ENCODE assay signal across 14 mouse cellular contexts in the genomic region with DNA sequence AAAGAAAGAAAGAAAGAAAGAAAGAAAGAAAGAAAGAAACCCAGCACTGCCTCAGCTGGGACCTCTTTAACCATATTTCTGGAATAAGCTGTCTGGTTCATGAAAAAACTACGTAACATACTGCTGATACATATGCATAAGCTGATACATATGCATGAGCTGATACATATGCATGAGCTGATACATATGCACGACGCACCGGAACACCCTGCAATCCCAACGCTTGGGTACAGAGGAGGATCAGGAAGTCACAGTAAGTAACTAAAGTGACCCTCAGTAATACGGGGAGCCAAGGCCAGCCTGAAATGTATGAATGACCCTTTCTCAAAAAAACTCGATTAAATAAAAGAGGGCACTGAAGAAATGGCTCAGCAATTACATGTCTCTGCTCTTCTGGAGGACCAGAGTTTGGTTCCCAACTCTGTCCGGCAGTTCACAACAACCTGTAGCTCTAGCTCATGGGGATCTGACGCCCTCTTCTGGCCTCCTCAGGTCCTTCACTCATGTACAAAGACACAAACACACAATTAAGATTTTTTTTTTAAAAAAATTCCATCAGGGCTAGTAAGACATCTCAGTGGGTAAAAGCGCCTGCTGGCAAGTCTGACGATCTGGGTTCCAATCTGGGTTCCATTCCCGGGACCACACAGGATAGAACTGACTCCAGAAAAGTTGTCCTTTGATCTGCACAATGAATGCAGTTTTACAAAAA. TPM values are rescaled to one million over a fixed set of nuclear protein-coding genes. Genes with fewer than 3 reads are reported as not detected.
DNase-seq lines count a peak whose midpoint lies in the region; ATAC-seq and TF ChIP-seq lines count a peak whose summit lies in the region.
"Had no signal": no experiment of that assay in that cellular context is flagged by ENCODE, and none has a peak within 500 bp of the region (broad histone marks: within the 10 kb centered on the region; RNA-seq: fewer than 3 reads in every experiment).

No protein-coding gene starts in this region.

- peaks cover 5 to 9% of the 10 kb centered on the region in 2 experiments; a peak in 3 of 4 replicates for H3K4me1 ChIP-seq in liver, embryonic 14.5 days (replicated peaks; ENCODE audit: control insufficient read depth in 2 of 2, insufficient read depth in 2 of 2, low read length in 1 of 2)
- peaks cover 25% of the 10 kb centered on the region for H3K4me1 ChIP-seq in liver, embryonic 12.5 days
- H3K4me1 ChIP-seq in forebrain, embryonic 12.5 days = peaks cover 9% of the 10 kb centered on the region; the same call in 1 of the 2 replicates
- H3K4me1 ChIP-seq in midbrain, postnatal 0 days (ENCODE audit: insufficient read depth, low read length) = no peaks in the 10 kb centered on the region

- intact Hi-C loops in gastrocnemius, postnatal 36 days (cut with DNase I) = no loop called here

- WGBS in liver, embryonic 14.5 days (ENCODE audit: insufficient replicate concordance) = 81% methylated on average over 12 of the region's 12 CpGs
- WGBS in liver, embryonic 12.5 days (ENCODE audit: insufficient replicate concordance) = 79% methylated on average over 12 of the region's 12 CpGs
- 66% methylated on average over 12 of the region's 12 CpGs for WGBS in forebrain, embryonic 12.5 days
- 53% methylated on average over 12 of the region's 12 CpGs for WGBS in midbrain, postnatal 0 days

- no peak for TF ChIP-seq EP300 in liver, embryonic 14.5 days (IDR thresholded peaks at IDR 0.05; ENCODE audit: low read depth)

- ATAC-seq in CD4-positive, CD25-positive, alpha-beta regulatory T cell, adult 4 months = no peak
- ATAC-seq in liver, embryonic 14.5 days (ENCODE audit: insufficient read depth) = no peak
- no peak for ATAC-seq in liver, embryonic 12.5 days
- no peak; the same call in 1 of the 2 replicates for ATAC-seq in forebrain, embryonic 12.5 days (ENCODE audit: low FRiP score)
- no peak for ATAC-seq in midbrain, postnatal 0 days (ENCODE audit: low FRiP score)

- H3K27me3 ChIP-seq in liver, embryonic 14.5 days (ENCODE audit: control insufficient read depth, insufficient read depth, low read length) = no peaks in the 10 kb centered on the region
- H3K27me3 ChIP-seq in liver, embryonic 12.5 days (replicated peaks) = no peaks in the 10 kb centered on the region
- no peaks in the 10 kb centered on the region for H3K27me3 ChIP-seq in forebrain, embryonic 12.5 days
- no peaks in the 10 kb centered on the region for H3K27me3 ChIP-seq in midbrain, postnatal 0 days (ENCODE audit: insufficient read depth, low read length)
- H3K27me3 ChIP-seq: heart, embryonic 12.5 days had no signal

- H3K9me3 ChIP-seq in liver, embryonic 14.5 days (ENCODE audit: control insufficient read depth, low read length) = no peaks in the 10 kb centered on the region
- H3K9me3 ChIP-seq in liver, embryonic 12.5 days (replicated peaks) = no peaks in the 10 kb centered on the region
- H3K9me3 ChIP-seq in forebrain, embryonic 12.5 days = no peaks in the 10 kb centered on the region
- no peaks in the 10 kb centered on the region for H3K9me3 ChIP-seq in midbrain, postnatal 0 days (ENCODE audit: low read length)
- H3K9me3 ChIP-seq: heart, embryonic 12.5 days had no signal

- DNase-seq in CD4-positive, CD25-positive, alpha-beta regulatory T cell, adult 2 months (ENCODE audit: low read depth, low spot score) = peak; percentile 19
- no peak for DNase-seq in liver, embryonic 14.5 days (ENCODE audit: low read depth in 3 of 3, low spot score in 3 of 3)
- no peak for DNase-seq in midbrain, postnatal 0 days (ENCODE audit: low spot score)
- no peak for DNase-seq in yolk sac, embryonic 10.5 days (ENCODE audit: low spot score)
- DNase-seq in gastrocnemius, postnatal 36 days = no peak
- DNase-seq: cerebellum, adult 11 months; kidney, adult 8-10 months; lung, postnatal 10 days; thymus, postnatal 25 days had no signal

- peak; percentile 34; the same call in 1 of the 2 replicates for TF ChIP-seq CTCF in liver, embryonic 14.5 days (IDR thresholded peaks at IDR 0.05; ENCODE audit: low read depth)
- peak; percentile 44 for TF ChIP-seq CTCF in midbrain, postnatal 0 days (IDR thresholded peaks at IDR 0.05)

- no peak overlapping the region for H3K9ac ChIP-seq in liver, embryonic 14.5 days (replicated peaks)
- no peak overlapping the region for H3K9ac ChIP-seq in liver, embryonic 12.5 days
- no peak overlapping the region for H3K9ac ChIP-seq in forebrain, embryonic 12.5 days
- H3K9ac ChIP-seq in midbrain, postnatal 0 days (replicated peaks; ENCODE audit: low read length, poor library complexity, severe bottlenecking) = no peak overlapping the region
- H3K9ac ChIP-seq: heart, embryonic 12.5 days had no signal

- peaks cover 1% of the 10 kb centered on the region; the same call in 1 of the 2 replicates for H3K36me3 ChIP-seq in liver, embryonic 14.5 days (replicated peaks; ENCODE audit: control insufficient read depth, insufficient read depth, low read depth)
- H3K36me3 ChIP-seq in liver, embryonic 12.5 days = peaks cover 10% of the 10 kb centered on the region
- H3K36me3 ChIP-seq in forebrain, embryonic 12.5 days (replicated peaks) = peaks cover 5% of the 10 kb centered on the region
- H3K36me3 ChIP-seq in midbrain, postnatal 0 days (ENCODE audit: insufficient read depth, low read length) = 0 out of 2 replicates have a peak, but pooled peaks cover 3% of the 10 kb centered on the region

- peak overlapping the region; percentile 75; the same call in 1 of the 2 replicates for H3K4me2 ChIP-seq in liver, embryonic 14.5 days (ENCODE audit: low read depth)
- no peak overlapping the region for H3K4me2 ChIP-seq in liver, embryonic 12.5 days
- H3K4me2 ChIP-seq in forebrain, embryonic 12.5 days = peak overlapping the region; percentile 19; the same call in 1 of the 2 replicates
- H3K4me2 ChIP-seq in midbrain, postnatal 0 days (ENCODE audit: low read depth, low read length, poor library complexity, severe bottlenecking) = no peak overlapping the region

- no peak overlapping the region for H3K27ac ChIP-seq in liver, embryonic 14.5 days
- H3K27ac ChIP-seq in liver, embryonic 12.5 days = no peak overlapping the region
- H3K27ac ChIP-seq in forebrain, embryonic 12.5 days = 0 out of 2 replicates have a peak overlapping the region, but pooled peaks have one; percentile 10
- H3K27ac ChIP-seq in midbrain, postnatal 0 days (ENCODE audit: low read depth, low read length) = no peak overlapping the region
- H3K27ac ChIP-seq: left cerebral cortex, adult 2 months had no signal

- H3K4me3 ChIP-seq in liver, embryonic 14.5 days (ENCODE audit: insufficient read depth in 1 of 2, low read depth in 2 of 2, low read length in 2 of 2) = no peak overlapping the region
- no peak overlapping the region for H3K4me3 ChIP-seq in liver, embryonic 12.5 days
- H3K4me3 ChIP-seq in forebrain, embryonic 12.5 days (replicated peaks) = no peak overlapping the region
- no peak overlapping the region for H3K4me3 ChIP-seq in midbrain, postnatal 0 days (ENCODE audit: low read depth, low read length)
- H3K4me3 ChIP-seq: left cerebral cortex, adult 2 months had no signal

RNA-seq across cellular contexts. Expression of a gene that starts 1.4 kb away (rescaled TPM):
- polyA plus RNA-seq in CD4-positive, CD25-positive, alpha-beta regulatory T cell, adult 4 months (2017; shearing (Covaris generic)) = under 1 TPM; 0.42 to 0.97 TPM
- polyA plus RNA-seq in liver, embryonic 14.5 days (2012; rRNA removed) = 1.5 and 2.2 TPM in 2 replicates
- polyA plus RNA-seq in liver, embryonic 14.5 days (2014; fragmentation: Nextera tagmentation; extraction: Ambion mirVana) = 1.2 and 3.2 TPM in 2 replicates
- 5.1 and 5.6 TPM in 2 replicates for polyA plus RNA-seq in liver, embryonic 12.5 days (2016; fragmentation: Nextera tagmentation; extraction: Ambion mirVana)
- polyA plus RNA-seq in forebrain, embryonic 12.5 days (2016; fragmentation: Nextera tagmentation; extraction: Ambion mirVana) = 27.6 and 30.7 TPM in 2 replicates
- 34.4 and 59.9 TPM in 2 replicates for total RNA-seq in midbrain, postnatal 0 days (2014; rRNA removed)
- 11.3 and 11.6 TPM in 2 replicates for polyA plus RNA-seq in midbrain, postnatal 0 days (2015; fragmentation: Nextera tagmentation; extraction: Ambion mirVana)
- 1,000 to 10,000 TPM; 1,182 to 1,390 TPM for total RNA-seq in gastrocnemius, postnatal 36 days (2021)

RNA-seq across cellular contexts. Expression of a gene that starts 19.4 kb away (rescaled TPM):
- 1 to 10 TPM; 6.5 to 7.3 TPM for polyA plus RNA-seq in CD4-positive, CD25-positive, alpha-beta regulatory T cell, adult 4 months (2017; shearing (Covaris generic))
- 5.4 and 6.9 TPM in 2 replicates for polyA plus RNA-seq in liver, embryonic 14.5 days (2012; rRNA removed)
- polyA plus RNA-seq in liver, embryonic 14.5 days (2014; fragmentation: Nextera tagmentation; extraction: Ambion mirVana) = 4.6 and 4.8 TPM in 2 replicates
- 13.3 and 14.3 TPM in 2 replicates for polyA plus RNA-seq in liver, embryonic 12.5 days (2016; fragmentation: Nextera tagmentation; extraction: Ambion mirVana)
- polyA plus RNA-seq in forebrain, embryonic 12.5 days (2016; fragmentation: Nextera tagmentation; extraction: Ambion mirVana) = 20.9 and 22.6 TPM in 2 replicates
- total RNA-seq in midbrain, postnatal 0 days (2014; rRNA removed) = 6.7 and 6.8 TPM in 2 replicates
- 5.2 and 5.9 TPM in 2 replicates for polyA plus RNA-seq in midbrain, postnatal 0 days (2015; fragmentation: Nextera tagmentation; extraction: Ambion mirVana)
- 1 to 10 TPM; 2.6 to 4.1 TPM for total RNA-seq in gastrocnemius, postnatal 36 days (2021)

RNA-seq across cellular contexts. Expression of a gene that starts 54.3 kb away (rescaled TPM):
- under 1 TPM in 1 of 2 experiments, not detected in 1; 0.73 TPM for polyA plus RNA-seq in CD4-positive, CD25-positive, alpha-beta regulatory T cell, adult 4 months (2017; shearing (Covaris generic))
- 2.8 and 3.4 TPM in 2 replicates for polyA plus RNA-seq in liver, embryonic 14.5 days (2012; rRNA removed)
- 1.7 and 2.7 TPM in 2 replicates for polyA plus RNA-seq in liver, embryonic 14.5 days (2014; fragmentation: Nextera tagmentation; extraction: Ambion mirVana)
- polyA plus RNA-seq in liver, embryonic 12.5 days (2016; fragmentation: Nextera tagmentation; extraction: Ambion mirVana) = 6.1 and 7.3 TPM in 2 replicates
- polyA plus RNA-seq in forebrain, embryonic 12.5 days (2016; fragmentation: Nextera tagmentation; extraction: Ambion mirVana) = 22.0 and 26.6 TPM in 2 replicates
- total RNA-seq in midbrain, postnatal 0 days (2014; rRNA removed) = 20.0 and 20.6 TPM in 2 replicates
- 10.8 and 12.0 TPM in 2 replicates for polyA plus RNA-seq in midbrain, postnatal 0 days (2015; fragmentation: Nextera tagmentation; extraction: Ambion mirVana)
- 1 to 10 TPM; 5.9 to 7.0 TPM for total RNA-seq in gastrocnemius, postnatal 36 days (2021)

Comparison
In these comparisons a context has a peak if more than half of its experiments do, and no peak if none do; other contexts are left out.
1. H3K4me2 ChIP-seq: peak in liver, embryonic 14.5 days (single experiment) and forebrain, embryonic 12.5 days (single experiment); none in liver, embryonic 12.5 days (single experiment) and midbrain, postnatal 0 days (single experiment).